Mouse (Mus musculus): ENCODE results near the gene Akap7.

Akap7 gene

GRCm38 (mm10) chr10:25307770-25308169 is at the start of gene Akap7:
Akap7 (minus strand) TSS chr10:25307870.
- Histone ChIP-seq H3K27me3 (ENCODE audit: control insufficient read depth, insufficient read depth, low read length, poor library complexity, severe bottlenecking) (no peaks in the 10 kb centered on the region), H3K36me3 (ENCODE audit: control insufficient read depth, insufficient read depth, low read length, poor library complexity, severe bottlenecking) (no peaks in the 10 kb centered on the region)
- DNase-seq (ENCODE audit: low read depth, low spot score) = no peak

GRCm38 (mm10) chr10:25354390-25354789 is 46.7 kb upstream of the Akap7 start:
- Histone ChIP-seq H3K27me3 (ENCODE audit: control insufficient read depth, insufficient read depth, low read length, poor library complexity, severe bottlenecking) (no peaks in the 10 kb centered on the region), H3K36me3 (ENCODE audit: control insufficient read depth, insufficient read depth, low read length, poor library complexity, severe bottlenecking) (no peaks in the 10 kb centered on the region)
- no peak for DNase-seq (ENCODE audit: low read depth, low spot score)

- H3K27me3 ChIP-seq (ENCODE audit: control insufficient read depth, insufficient read depth, low read length, poor library complexity, severe bottlenecking) = no peaks in the 10 kb centered on the region
- H3K36me3 ChIP-seq (ENCODE audit: control insufficient read depth, insufficient read depth, low read length, poor library complexity, severe bottlenecking) = no peaks in the 10 kb centered on the region
- no peak for DNase-seq (ENCODE audit: low read depth, low spot score)
These were observed 46.3 kb upstream of the Akap7 start for GRCm38 (mm10) chr10:25353941-25354340.

GRCm38 (mm10) chr10:25342801-25343200 is 35.1 kb upstream of the Akap7 start:
- no peaks in the 10 kb centered on the region for H3K27me3 ChIP-seq (ENCODE audit: control insufficient read depth, insufficient read depth, low read length, poor library complexity, severe bottlenecking)
- no peaks in the 10 kb centered on the region for H3K36me3 ChIP-seq (ENCODE audit: control insufficient read depth, insufficient read depth, low read length, poor library complexity, severe bottlenecking)
- peak; percentile 28 for DNase-seq (ENCODE audit: low read depth, low spot score)

- Histone ChIP-seq H3K27me3 (ENCODE audit: control insufficient read depth, insufficient read depth, low read length, poor library complexity, severe bottlenecking) (no peaks in the 10 kb centered on the region), H3K36me3 (ENCODE audit: control insufficient read depth, insufficient read depth, low read length, poor library complexity, severe bottlenecking) (no peaks in the 10 kb centered on the region)
- DNase-seq (ENCODE audit: low read depth, low spot score) = no peak
These were observed 33.0 kb upstream of the Akap7 start for GRCm38 (mm10) chr10:25340675-25341074.

GRCm38 (mm10) chr10:25333390-25334079 is 25.9 kb upstream of the Akap7 start:
- DNase-seq (ENCODE audit: low read depth, low spot score) = no peak
- no peaks in the 10 kb centered on the region for H3K27me3 ChIP-seq (ENCODE audit: control insufficient read depth, insufficient read depth, low read length, poor library complexity, severe bottlenecking)
- no peaks in the 10 kb centered on the region for H3K36me3 ChIP-seq (ENCODE audit: control insufficient read depth, insufficient read depth, low read length, poor library complexity, severe bottlenecking)

- Histone ChIP-seq H3K27me3 (ENCODE audit: control insufficient read depth, insufficient read depth, low read length, poor library complexity, severe bottlenecking) (no peaks in the 10 kb centered on the region), H3K36me3 (ENCODE audit: control insufficient read depth, insufficient read depth, low read length, poor library complexity, severe bottlenecking) (no peaks in the 10 kb centered on the region)
- peak; percentile 55 for DNase-seq (ENCODE audit: low read depth, low spot score)
These were observed 23.8 kb upstream of the Akap7 start for GRCm38 (mm10) chr10:25331321-25332049.

GRCm38 (mm10) chr10:25330094-25330493 is 22.4 kb upstream of the Akap7 start:
- no peak for DNase-seq (ENCODE audit: low read depth, low spot score)

GRCm38 (mm10) chr10:25327511-25327910 is 19.8 kb upstream of the Akap7 start:
- Histone ChIP-seq H3K36me3 (ENCODE audit: control insufficient read depth, insufficient read depth, low read length, poor library complexity, severe bottlenecking) (no peaks in the 10 kb centered on the region), H3K27me3 (ENCODE audit: control insufficient read depth, insufficient read depth, low read length, poor library complexity, severe bottlenecking) (no peaks in the 10 kb centered on the region)
- DNase-seq (ENCODE audit: low read depth, low spot score) = no peak

More at GRCm38 (mm10) chr10:25330094-25330493, 22.4 kb upstream of the Akap7 start:
- Histone ChIP-seq H3K36me3 (ENCODE audit: control insufficient read depth, insufficient read depth, low read length, poor library complexity, severe bottlenecking) (no peaks in the 10 kb centered on the region), H3K27me3 (ENCODE audit: control insufficient read depth, insufficient read depth, low read length, poor library complexity, severe bottlenecking) (no peaks in the 10 kb centered on the region)

GRCm38 (mm10) chr10:25325690-25326089 is 18.0 kb upstream of the Akap7 start:
- Histone ChIP-seq H3K36me3 (ENCODE audit: control insufficient read depth, insufficient read depth, low read length, poor library complexity, severe bottlenecking) (no peaks in the 10 kb centered on the region), H3K27me3 (ENCODE audit: control insufficient read depth, insufficient read depth, low read length, poor library complexity, severe bottlenecking) (no peaks in the 10 kb centered on the region)
- no peak for DNase-seq (ENCODE audit: low read depth, low spot score)

- Histone ChIP-seq H3K36me3 (ENCODE audit: control insufficient read depth, insufficient read depth, low read length, poor library complexity, severe bottlenecking) (no peaks in the 10 kb centered on the region), H3K27me3 (ENCODE audit: control insufficient read depth, insufficient read depth, low read length, poor library complexity, severe bottlenecking) (no peaks in the 10 kb centered on the region)
- no peak for DNase-seq (ENCODE audit: low read depth, low spot score)
These were observed 13.5 kb upstream of the Akap7 start for GRCm38 (mm10) chr10:25321198-25321597.

- H3K27me3 ChIP-seq (ENCODE audit: control insufficient read depth, insufficient read depth, low read length, poor library complexity, severe bottlenecking) = no peaks in the 10 kb centered on the region
- no peak for DNase-seq (ENCODE audit: low read depth, low spot score)
- H3K36me3 ChIP-seq (ENCODE audit: control insufficient read depth, insufficient read depth, low read length, poor library complexity, severe bottlenecking) = no peaks in the 10 kb centered on the region
These were observed 11.9 kb upstream of the Akap7 start for GRCm38 (mm10) chr10:25319531-25319930.

- no peaks in the 10 kb centered on the region for H3K27me3 ChIP-seq (ENCODE audit: control insufficient read depth, insufficient read depth, low read length, poor library complexity, severe bottlenecking)
- no peaks in the 10 kb centered on the region for H3K36me3 ChIP-seq (ENCODE audit: control insufficient read depth, insufficient read depth, low read length, poor library complexity, severe bottlenecking)
- DNase-seq (ENCODE audit: low read depth, low spot score) = peak; percentile 66
These were observed 10.7 kb upstream of the Akap7 start for GRCm38 (mm10) chr10:25318405-25318804.

- no peaks in the 10 kb centered on the region for H3K27me3 ChIP-seq (ENCODE audit: control insufficient read depth, insufficient read depth, low read length, poor library complexity, severe bottlenecking)
- DNase-seq (ENCODE audit: low read depth, low spot score) = no peak
- no peaks in the 10 kb centered on the region for H3K36me3 ChIP-seq (ENCODE audit: control insufficient read depth, insufficient read depth, low read length, poor library complexity, severe bottlenecking)
These were observed 10.0 kb upstream of the Akap7 start for GRCm38 (mm10) chr10:25317665-25318064.

GRCm38 (mm10) chr10:25313856-25314584 is 6.3 kb upstream of the Akap7 start:
- no peak for DNase-seq (ENCODE audit: low read depth, low spot score)
- no peaks in the 10 kb centered on the region for H3K27me3 ChIP-seq (ENCODE audit: control insufficient read depth, insufficient read depth, low read length, poor library complexity, severe bottlenecking)
- no peaks in the 10 kb centered on the region for H3K36me3 ChIP-seq (ENCODE audit: control insufficient read depth, insufficient read depth, low read length, poor library complexity, severe bottlenecking)
